Mouse (Mus musculus) cortical plate, adult 2 months (tissue): ENCODE measurements around the gene Slc6a18.
A peak's percentile ranks its signal among the peaks of the same experiment; 100 is the strongest.

Experiments used
- CTCF ChIP-seq: fragments of 200-500 bp; IDR thresholded peaks from 2 replicates; pipeline ENCODE4 v1.5.1; 2011; ENCODE audit warnings: mild to moderate bottlenecking, control low read depth, low read length; ENCODE audit not compliant: insufficient read depth; ENCODE audit errors: extremely low read depth
- POLR2A ChIP-seq: fragments of 200-500 bp; IDR thresholded peaks from 2 replicates; pipeline ENCODE4 v1.6.1; 2011; ENCODE audit warnings: mild to moderate bottlenecking, low read length, control low read depth; ENCODE audit not compliant: insufficient read depth; ENCODE audit errors: extremely low read depth

GRCm38 (mm10) chr13:73723081-73723668 lies 45.4 kb upstream of the Slc6a18 start:
- TF ChIP-seq CTCF = peak; percentile 55
- no peak for TF ChIP-seq POLR2A
